Mouse (Mus musculus): ENCODE results near the gene Ift20. TPM values are rescaled to one million over a fixed set of nuclear protein-coding genes. Genes with fewer than 3 reads are reported as not detected.

Gene Ift20
- polyA plus RNA-seq, 1 experiment from 2014 or later: 216 TPM

DNA sequence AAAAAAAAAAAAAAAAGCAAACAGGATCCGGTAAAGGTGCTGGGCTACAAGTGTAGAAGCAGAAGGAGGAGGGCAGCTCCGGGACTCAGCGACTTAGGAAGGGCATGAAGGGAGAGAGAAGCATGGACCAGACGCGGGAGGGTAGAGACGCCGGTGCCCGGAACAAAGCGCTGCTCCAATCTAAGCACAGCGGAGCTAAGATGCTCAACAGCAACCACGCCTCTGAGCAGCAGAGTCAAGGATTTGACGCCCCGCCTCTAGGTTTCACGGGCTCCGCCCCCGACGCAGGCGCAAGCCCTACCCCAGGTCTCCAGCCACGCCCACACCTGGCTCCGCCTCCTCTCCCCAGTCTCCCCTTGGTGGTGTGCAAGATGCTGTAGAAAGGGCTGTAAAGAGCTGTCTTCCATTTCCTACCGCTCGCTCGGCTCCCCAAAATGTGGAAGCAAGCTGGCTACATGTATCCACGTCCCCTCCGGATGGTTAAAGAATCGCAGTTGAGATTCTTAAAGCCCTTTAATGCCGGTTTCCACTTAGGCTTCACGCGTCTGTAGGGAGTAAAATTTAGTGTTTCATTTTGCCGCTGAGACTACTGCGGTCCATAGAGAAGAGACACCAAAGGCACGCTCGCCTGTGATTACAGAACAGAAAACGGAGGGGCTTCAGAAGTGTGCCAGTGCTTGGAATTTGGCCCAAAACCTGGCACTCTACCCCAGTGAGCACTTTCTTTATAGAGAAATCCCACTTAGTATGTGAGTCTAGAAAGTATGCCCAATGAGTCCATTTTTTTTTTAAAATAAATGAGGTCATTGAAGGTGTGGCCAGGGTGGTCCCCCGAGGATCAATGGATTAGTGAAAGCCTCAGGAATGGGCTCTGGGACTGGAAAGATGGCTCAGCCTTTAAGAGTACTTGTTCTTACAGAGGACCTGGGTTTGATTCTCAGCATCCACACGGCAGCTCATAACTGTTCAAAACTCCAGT lies 38.3 kb upstream of the Ift20 start, which contains the start of gene Sarm1:
TSS of gene Sarm1 (minus strand) at position 211 of the 979 bp plus-strand sequence.
- Histone ChIP-seq H3K4me1 (ENCODE audit: insufficient read depth, low read depth, low read length) (0 out of 2 replicates have a peak, but pooled peaks cover 5% of the 10 kb centered on the region), H3K4me3 (ENCODE audit: low read depth, low read length) (peak within 1 kb of the TSS; percentile 30), H3K9me3 (ENCODE audit: low read length) (no peaks in the 10 kb centered on the region), H3K27ac (ENCODE audit: low read length) (no peak within 1 kb of the TSS), H3K36me3 (ENCODE audit: insufficient read depth, low read length) (no peaks in the 10 kb centered on the region), H3K9ac (replicated peaks; ENCODE audit: low read depth) (no peak within 1 kb of the TSS), H3K27me3 (replicated peaks; ENCODE audit: insufficient read depth, low read length) (peaks cover 13% of the 10 kb centered on the region; the same call in 1 of the 2 replicates), H3K4me2 (replicated peaks; ENCODE audit: low read depth, low read length) (peak within 1 kb of the TSS; percentile 67)
- ATAC-seq: peak; percentile 98
- WGBS: 4% methylated on average over 31 of the region's 36 CpGs
- no peak for TF ChIP-seq EP300 (IDR thresholded peaks at IDR 0.05)
- no peak for TF ChIP-seq CTCF (IDR thresholded peaks at IDR 0.05)
- peak; percentile 91 for DNase-seq (ENCODE audit: low spot score)

DNA sequence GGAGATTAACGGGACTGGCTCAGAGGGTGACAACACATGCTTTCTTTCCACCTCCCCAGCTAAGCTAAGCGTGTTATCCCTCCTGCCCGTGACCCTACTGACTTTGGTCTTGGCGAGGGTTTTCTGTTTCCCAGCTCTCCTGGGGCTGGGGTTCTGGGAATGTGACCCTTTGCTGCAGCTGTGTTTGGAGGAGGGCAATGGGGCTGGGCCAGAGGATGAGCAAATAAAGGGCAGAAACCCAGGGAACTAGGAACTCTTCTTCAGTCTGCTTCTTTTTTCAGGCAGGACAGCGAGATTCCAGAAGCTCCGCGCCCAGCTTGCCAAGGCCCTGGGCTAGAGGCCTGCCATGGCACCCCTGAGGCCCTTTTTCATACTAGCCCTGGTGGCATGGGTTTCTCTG lies 37.2 kb upstream of the Ift20 start, which contains the start of gene Vtn:
TSS of gene Vtn (plus strand) at position 88 of the 400 bp plus-strand sequence.
- Histone ChIP-seq H3K36me3 (ENCODE audit: insufficient read depth, low read length) (no peaks in the 10 kb centered on the region), H3K4me3 (ENCODE audit: low read depth, low read length) (peak within 1 kb of the TSS; percentile 30), H3K27me3 (replicated peaks; ENCODE audit: insufficient read depth, low read length) (peaks cover 13% of the 10 kb centered on the region; the same call in 1 of the 2 replicates), H3K9ac (replicated peaks; ENCODE audit: low read depth) (no peak within 1 kb of the TSS), H3K4me2 (replicated peaks; ENCODE audit: low read depth, low read length) (peak within 1 kb of the TSS; percentile 67), H3K9me3 (ENCODE audit: low read length) (no peaks in the 10 kb centered on the region), H3K4me1 (ENCODE audit: insufficient read depth, low read depth, low read length) (0 out of 2 replicates have a peak, but pooled peaks cover 5% of the 10 kb centered on the region), H3K27ac (ENCODE audit: low read length) (no peak within 1 kb of the TSS)
- ATAC-seq (no peak), DNase-seq (ENCODE audit: low spot score) (no peak)
- TF ChIP-seq CTCF (IDR thresholded peaks at IDR 0.05): no peak
- TF ChIP-seq EP300 (IDR thresholded peaks at IDR 0.05): no peak
- 29% methylated on average over 7 of the region's 7 CpGs for WGBS

DNA sequence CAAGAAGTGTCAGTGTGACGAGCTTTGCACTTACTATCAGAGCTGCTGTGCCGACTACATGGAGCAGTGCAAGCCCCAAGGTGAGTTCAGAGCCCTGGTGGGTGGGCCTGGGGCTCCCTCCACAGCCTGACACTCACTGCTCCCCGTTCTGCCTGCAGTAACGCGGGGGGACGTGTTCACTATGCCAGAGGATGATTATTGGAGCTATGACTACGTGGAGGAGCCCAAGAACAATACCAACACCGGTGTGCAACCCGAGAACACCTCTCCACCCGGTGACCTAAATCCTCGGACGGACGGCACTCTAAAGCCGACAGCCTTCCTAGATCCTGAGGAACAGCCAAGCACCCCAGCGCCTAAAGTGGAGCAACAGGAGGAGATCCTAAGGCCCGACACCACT lies 36.6 kb upstream of the Ift20 start:
- Histone ChIP-seq H3K4me3 (ENCODE audit: low read depth, low read length) (no peak overlapping the region), H3K36me3 (ENCODE audit: insufficient read depth, low read length) (no peaks in the 10 kb centered on the region), H3K9ac (replicated peaks; ENCODE audit: low read depth) (no peak overlapping the region), H3K4me1 (ENCODE audit: insufficient read depth, low read depth, low read length) (0 out of 2 replicates have a peak, but pooled peaks cover 5% of the 10 kb centered on the region), H3K27ac (ENCODE audit: low read length) (no peak overlapping the region), H3K4me2 (replicated peaks; ENCODE audit: low read depth, low read length) (no peak overlapping the region), H3K9me3 (ENCODE audit: low read length) (no peaks in the 10 kb centered on the region), H3K27me3 (replicated peaks; ENCODE audit: insufficient read depth, low read length) (peaks cover 13% of the 10 kb centered on the region; the same call in 1 of the 2 replicates)
- no peak for DNase-seq (ENCODE audit: low spot score)
- WGBS: 28% methylated on average over 16 of the region's 16 CpGs
- TF ChIP-seq CTCF (IDR thresholded peaks at IDR 0.05) (no peak), EP300 (IDR thresholded peaks at IDR 0.05) (no peak)
- no peak for ATAC-seq

DNA sequence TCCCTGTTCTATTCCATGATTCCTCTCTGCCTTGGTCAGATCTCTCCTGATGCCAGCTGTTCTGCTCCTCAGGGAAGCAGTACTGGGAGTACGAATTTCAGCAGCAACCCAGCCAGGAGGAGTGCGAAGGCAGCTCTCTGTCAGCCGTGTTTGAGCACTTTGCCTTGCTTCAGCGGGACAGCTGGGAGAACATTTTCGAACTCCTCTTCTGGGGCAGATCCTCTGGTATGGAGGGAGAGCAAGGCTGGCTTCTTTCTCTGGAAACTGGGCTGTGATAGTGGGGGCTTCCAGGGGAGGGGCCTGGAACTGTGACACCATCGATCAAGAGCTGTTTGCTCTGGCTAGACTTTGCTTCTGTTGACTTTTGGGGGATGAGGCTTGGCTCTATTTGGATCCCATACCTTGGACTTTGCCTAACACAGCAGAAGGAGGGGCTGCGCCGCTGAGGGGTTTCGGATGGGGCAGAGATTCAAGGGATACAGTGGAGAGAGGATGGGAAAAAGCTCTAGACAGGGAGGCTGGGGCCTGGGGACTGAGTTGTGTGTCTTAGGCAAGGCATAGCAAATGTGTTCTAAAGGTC lies 35.4 kb upstream of the Ift20 start:
- ATAC-seq (no peak), DNase-seq (ENCODE audit: low spot score) (no peak)
- Histone ChIP-seq H3K9me3 (ENCODE audit: low read length) (no peaks in the 10 kb centered on the region), H3K27me3 (replicated peaks; ENCODE audit: insufficient read depth, low read length) (peaks cover 8% of the 10 kb centered on the region; the same call in 1 of the 2 replicates), H3K4me3 (ENCODE audit: low read depth, low read length) (no peak overlapping the region), H3K27ac (ENCODE audit: low read length) (no peak overlapping the region), H3K9ac (replicated peaks; ENCODE audit: low read depth) (no peak overlapping the region), H3K4me1 (ENCODE audit: insufficient read depth, low read depth, low read length) (0 out of 2 replicates have a peak, but pooled peaks cover 5% of the 10 kb centered on the region), H3K36me3 (ENCODE audit: insufficient read depth, low read length) (no peaks in the 10 kb centered on the region), H3K4me2 (replicated peaks; ENCODE audit: low read depth, low read length) (no peak overlapping the region)
- TF ChIP-seq EP300 (IDR thresholded peaks at IDR 0.05): no peak
- TF ChIP-seq CTCF (IDR thresholded peaks at IDR 0.05): no peak
- 53% methylated on average over 9 of the region's 9 CpGs for WGBS

DNA sequence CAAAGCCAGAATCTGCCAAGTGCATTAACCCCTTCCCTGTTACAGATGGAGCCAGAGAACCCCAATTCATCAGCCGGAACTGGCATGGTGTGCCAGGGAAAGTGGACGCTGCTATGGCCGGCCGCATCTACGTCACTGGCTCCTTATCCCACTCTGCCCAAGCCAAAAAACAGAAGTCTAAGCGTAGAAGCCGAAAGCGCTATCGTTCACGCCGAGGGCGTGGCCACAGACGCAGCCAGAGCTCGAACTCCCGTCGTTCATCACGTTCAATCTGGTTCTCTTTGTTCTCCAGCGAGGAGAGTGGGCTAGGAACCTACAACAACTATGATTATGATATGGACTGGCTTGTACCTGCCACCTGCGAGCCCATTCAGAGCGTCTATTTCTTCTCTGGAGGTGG lies 34.6 kb upstream of the Ift20 start:
- ATAC-seq: no peak
- Histone ChIP-seq H3K9ac (replicated peaks; ENCODE audit: low read depth) (no peak overlapping the region), H3K4me1 (ENCODE audit: insufficient read depth, low read depth, low read length) (0 out of 2 replicates have a peak, but pooled peaks cover 5% of the 10 kb centered on the region), H3K4me3 (ENCODE audit: low read depth, low read length) (no peak overlapping the region), H3K27ac (ENCODE audit: low read length) (no peak overlapping the region), H3K4me2 (replicated peaks; ENCODE audit: low read depth, low read length) (no peak overlapping the region), H3K27me3 (replicated peaks; ENCODE audit: insufficient read depth, low read length) (peaks cover 8% of the 10 kb centered on the region; the same call in 1 of the 2 replicates), H3K36me3 (ENCODE audit: insufficient read depth, low read length) (0 out of 2 replicates have a peak, but pooled peaks cover 7% of the 10 kb centered on the region), H3K9me3 (ENCODE audit: low read length) (no peaks in the 10 kb centered on the region)
- 66% methylated on average over 20 of the region's 20 CpGs for WGBS
- no peak for TF ChIP-seq EP300 (IDR thresholded peaks at IDR 0.05)
- no peak for TF ChIP-seq CTCF (IDR thresholded peaks at IDR 0.05)
- DNase-seq (ENCODE audit: low spot score): no peak

Measured in lung, postnatal 0 days (tissue).